Mouse (Mus musculus) thymus, adult 2 months (tissue): ENCODE data around the gene Wwp2.

Experiments used
- CTCF ChIP-seq: fragments of 200-500 bp; IDR thresholded peaks from 2 replicates; pipeline ENCODE4 v1.5.1; 2012; ENCODE audit warnings: mild to moderate bottlenecking, control low read depth, low read length, moderate library complexity, borderline replicate concordance; ENCODE audit not compliant: control insufficient read depth, poor library complexity, insufficient read depth; ENCODE audit errors: extremely low read depth
- POLR2A ChIP-seq: fragments of 200-500 bp; IDR thresholded peaks from 2 replicates; pipeline ENCODE4 v1.6.1; 2012; ENCODE audit warnings: mild to moderate bottlenecking, low read length, control low read depth, moderate library complexity; ENCODE audit not compliant: control insufficient read depth, poor library complexity, insufficient read depth; ENCODE audit errors: extremely low read depth

DNA sequence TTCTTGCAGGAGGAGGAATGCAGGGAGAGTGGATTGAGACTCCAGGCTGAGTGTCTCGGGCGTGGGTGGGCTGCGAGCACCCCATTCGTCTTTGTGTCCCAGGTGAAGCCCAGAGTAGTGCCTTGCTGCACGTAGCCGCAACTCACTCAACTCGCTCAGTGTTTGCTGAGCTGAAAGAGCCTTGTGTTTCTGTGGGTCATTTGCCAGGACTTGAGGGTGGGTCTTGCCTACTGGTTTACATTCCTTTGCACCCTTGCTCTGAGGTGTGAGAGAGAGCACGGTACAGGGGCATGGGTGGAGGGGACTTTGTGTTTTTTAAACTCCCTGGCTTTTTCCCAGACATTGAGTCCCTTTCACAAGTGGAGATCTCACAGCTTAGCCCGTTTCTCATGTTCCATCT lies 59.3 kb downstream of the Wwp2 start:
- no peak for TF ChIP-seq CTCF
- no peak for TF ChIP-seq POLR2A
